Mouse (Mus musculus) intestine, postnatal 0 days (tissue): ENCODE data around the gene Klhl2. TPM values are rescaled to one million over a fixed set of nuclear protein-coding genes. Genes with fewer than 3 reads are reported as not detected.

ENCODE experiments used
- ATAC-seq: fragments of 200-750 bp; cut with Nextera tagmentation; 2 replicates; pipeline ENCODE4 v1.8.0; 2017; ENCODE audit warnings: mild to moderate bottlenecking, moderate TSS enrichment, moderate library complexity
- H3K27ac ChIP-seq: fragments of 300-500 bp; sonication (generic); 2 replicates; pipeline ENCODE4 v1.5.1; 2014; ENCODE audit warnings: mild to moderate bottlenecking, low read depth, low read length, moderate library complexity
- H3K27me3 ChIP-seq: fragments of 300-500 bp; sonication (generic); replicated peaks from 2 replicates; pipeline ENCODE4 v1.6.1; 2014; ENCODE audit warnings: low read length, mixed read lengths; ENCODE audit not compliant: control insufficient read depth, insufficient read depth
- H3K36me3 ChIP-seq: fragments of 300-500 bp; sonication (generic); 2 replicates; pipeline ENCODE4 v1.6.1; 2014; ENCODE audit warnings: mild to moderate bottlenecking, moderate library complexity; ENCODE audit not compliant: control insufficient read depth, insufficient read depth
- H3K4me1 ChIP-seq: fragments of 300-500 bp; sonication (generic); replicated peaks from 2 replicates; pipeline ENCODE4 v1.6.1; 2014; ENCODE audit warnings: antibody characterized with exemption, low read length, mixed read lengths; ENCODE audit not compliant: control insufficient read depth, insufficient read depth
- H3K4me2 ChIP-seq: fragments of 300-500 bp; sonication (generic); replicated peaks from 2 replicates; pipeline ENCODE4 v1.6.1; 2014; ENCODE audit warnings: low read depth, mild to moderate bottlenecking, moderate library complexity
- H3K4me3 ChIP-seq: fragments of 300-500 bp; sonication (generic); 2 replicates; pipeline ENCODE4 v1.5.1; 2014; ENCODE audit warnings: low read depth, low read length
- H3K9ac ChIP-seq: fragments of 300-500 bp; sonication (generic); 2 replicates; pipeline ENCODE4 v1.6.1; 2014; ENCODE audit warnings: mild to moderate bottlenecking, low read depth, low read length
- H3K9me3 ChIP-seq: fragments of 300-500 bp; sonication (generic); 2 replicates; pipeline ENCODE4 v1.6.1; 2016; ENCODE audit warnings: mixed run types; ENCODE audit not compliant: control insufficient read depth
- CTCF ChIP-seq: sonication (generic); IDR thresholded peaks from 2 replicates; pipeline ENCODE4 v1.5.1; 2016; ENCODE audit warnings: low read depth, mild to moderate bottlenecking, control low read depth, antibody characterized with exemption, moderate library complexity
- WGBS: fragments of 180-500 bp; shearing (Covaris S2); extraction: QIAGEN DNeasy Blood & Tissue Kit; methylation state at CpG from one replicate; pipeline ENCODE4 v1.1.7; 2014; 5-methylcytosine and 5-hydroxymethylcytosine counted together
- polyA plus RNA-seq: library from polyadenylated mRNA; unstranded; fragments of >200 nt; fragmentation: Nextera tagmentation; extraction: Ambion mirVana; gene quantifications from 2 replicates; pipeline ENCODE4 v1.2.1, GENCODE M21; 2015

Gene Klhl2
- polyA plus RNA-seq, 1 experiment from 2014 or later: 9.9 TPM

DNA sequence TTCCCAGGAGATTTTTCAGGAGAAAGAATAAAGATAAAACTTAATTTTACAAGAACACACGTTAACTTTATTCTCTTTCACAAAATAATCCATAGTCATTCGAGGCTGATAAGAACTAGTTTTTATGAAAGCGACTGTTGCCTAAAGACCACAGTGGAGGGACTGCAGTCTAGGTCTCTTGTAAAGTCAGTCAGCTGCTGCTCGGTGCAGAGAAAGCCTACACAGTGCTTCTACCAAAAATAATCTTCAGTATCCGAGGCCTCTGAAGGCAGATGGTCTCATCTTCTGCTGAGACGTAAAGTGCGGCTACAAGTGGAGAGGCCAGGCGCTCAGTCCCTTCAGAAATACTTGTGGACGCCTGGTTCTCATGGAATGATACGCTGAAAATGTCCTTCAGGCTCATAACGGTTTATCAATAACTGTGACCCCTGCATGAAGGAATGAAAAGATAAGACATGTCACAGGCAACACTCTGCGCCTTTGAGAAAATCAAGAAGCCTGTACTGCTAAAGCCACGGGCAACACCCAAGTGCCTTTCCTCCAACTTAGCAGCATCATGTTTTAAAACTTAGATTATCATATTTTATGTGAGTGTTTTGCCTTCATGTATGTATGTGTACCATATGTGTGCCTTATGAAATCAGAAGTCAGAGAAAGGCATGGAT, 109.1 kb downstream of the Klhl2 start:
- H3K4me2 ChIP-seq: no peak overlapping the region
- H3K9ac ChIP-seq: no peak overlapping the region
- no peak for ATAC-seq
- no peak for TF ChIP-seq CTCF
- H3K27ac ChIP-seq: no peak overlapping the region
- H3K9me3 ChIP-seq: no peaks in the 10 kb centered on the region
- H3K4me3 ChIP-seq: no peak overlapping the region
- 0 out of 2 replicates have a peak, but pooled peaks cover 4% of the 10 kb centered on the region for H3K4me1 ChIP-seq
- WGBS: 89% methylated on average over 13 of the region's 13 CpGs
- H3K27me3 ChIP-seq: no peaks in the 10 kb centered on the region
- peaks cover 5% of the 10 kb centered on the region; the same call in 1 of the 2 replicates for H3K36me3 ChIP-seq

DNA sequence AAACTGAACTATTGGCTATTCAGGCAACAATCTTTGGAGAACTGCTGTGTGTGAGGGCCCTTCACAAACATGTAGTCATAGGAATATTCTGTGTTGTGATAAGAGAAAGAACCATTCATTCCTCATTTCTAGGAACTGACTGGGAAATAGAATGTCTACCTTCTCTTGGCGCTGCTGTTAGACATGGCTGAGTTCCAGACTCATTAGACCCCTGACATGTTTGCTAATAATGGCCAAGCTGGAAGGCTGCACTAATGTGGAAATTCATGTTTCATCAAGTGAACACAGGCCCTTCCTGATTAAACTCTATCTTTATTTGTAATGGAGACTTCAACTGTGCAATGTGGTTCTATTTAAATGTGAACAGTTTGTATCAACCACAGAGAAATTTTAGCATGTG, 110.9 kb downstream of the Klhl2 start:
- TF ChIP-seq CTCF: no peak
- Histone ChIP-seq H3K27me3 (no peaks in the 10 kb centered on the region), H3K4me1 (0 out of 2 replicates have a peak, but pooled peaks cover 4% of the 10 kb centered on the region), H3K4me2 (no peak overlapping the region), H3K4me3 (no peak overlapping the region), H3K27ac (no peak overlapping the region), H3K36me3 (peaks cover 5% of the 10 kb centered on the region; the same call in 1 of the 2 replicates), H3K9ac (no peak overlapping the region), H3K9me3 (no peaks in the 10 kb centered on the region)
- WGBS: 73% methylated on average over 1 of the region's 1 CpGs
- ATAC-seq: no peak

DNA sequence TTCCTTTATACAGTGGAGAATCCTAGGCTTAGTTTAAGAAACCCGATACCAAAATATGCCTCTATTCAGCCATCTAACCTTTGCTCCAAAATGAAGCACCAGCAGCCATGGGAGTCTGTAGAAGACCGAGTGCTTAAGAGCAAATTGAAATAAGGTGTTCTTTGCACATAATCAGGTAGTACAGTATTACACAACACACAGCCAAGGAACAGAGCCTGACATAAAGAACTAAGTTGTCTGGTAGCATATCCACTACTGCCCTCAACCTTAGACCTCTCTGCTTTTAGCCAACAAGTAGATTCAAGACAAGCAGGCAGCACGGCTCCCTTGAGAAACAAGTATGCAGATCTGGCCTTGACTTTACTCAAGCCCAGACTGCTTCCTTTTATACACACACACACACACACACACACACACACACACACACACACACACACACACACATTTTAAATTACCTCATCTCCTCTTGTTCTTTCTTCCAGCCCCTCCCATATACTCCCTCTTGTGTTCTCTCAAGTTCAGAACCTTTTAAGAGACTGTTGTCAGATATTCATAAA, 113.0 kb downstream of the Klhl2 start:
- Histone ChIP-seq H3K4me2 (no peak overlapping the region), H3K27ac (no peak overlapping the region), H3K9me3 (no peaks in the 10 kb centered on the region), H3K36me3 (peaks cover 5% of the 10 kb centered on the region; the same call in 1 of the 2 replicates), H3K9ac (no peak overlapping the region), H3K4me1 (0 out of 2 replicates have a peak, but pooled peaks cover 8% of the 10 kb centered on the region), H3K27me3 (no peaks in the 10 kb centered on the region), H3K4me3 (no peak overlapping the region)
- no peak for ATAC-seq
- 65% methylated on average over 3 of the region's 3 CpGs for WGBS
- no peak for TF ChIP-seq CTCF

DNA sequence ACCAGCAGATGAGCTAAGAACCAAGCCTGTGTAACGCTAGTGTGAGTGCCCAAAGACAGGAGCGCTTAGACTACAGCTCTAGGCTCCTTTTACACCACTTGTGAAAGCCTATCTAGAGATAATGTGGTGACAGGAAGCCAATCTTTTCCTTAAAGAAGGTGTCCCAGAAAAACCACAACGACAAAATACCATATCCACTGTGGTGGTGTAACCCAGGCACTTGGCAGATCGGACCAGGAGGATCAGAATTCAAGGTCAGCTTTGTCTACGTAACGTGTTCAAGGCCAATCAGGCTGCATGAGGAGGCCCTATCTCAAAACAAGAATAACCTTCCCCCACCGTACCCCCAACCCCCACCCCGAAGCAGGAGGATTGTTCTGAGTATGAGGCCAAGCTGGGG, 114.7 kb downstream of the Klhl2 start:
- TF ChIP-seq CTCF: no peak
- WGBS: 75% methylated on average over 8 of the region's 8 CpGs
- 0 out of 2 replicates have a peak, but pooled peaks cover 8% of the 10 kb centered on the region for H3K4me1 ChIP-seq

DNA sequence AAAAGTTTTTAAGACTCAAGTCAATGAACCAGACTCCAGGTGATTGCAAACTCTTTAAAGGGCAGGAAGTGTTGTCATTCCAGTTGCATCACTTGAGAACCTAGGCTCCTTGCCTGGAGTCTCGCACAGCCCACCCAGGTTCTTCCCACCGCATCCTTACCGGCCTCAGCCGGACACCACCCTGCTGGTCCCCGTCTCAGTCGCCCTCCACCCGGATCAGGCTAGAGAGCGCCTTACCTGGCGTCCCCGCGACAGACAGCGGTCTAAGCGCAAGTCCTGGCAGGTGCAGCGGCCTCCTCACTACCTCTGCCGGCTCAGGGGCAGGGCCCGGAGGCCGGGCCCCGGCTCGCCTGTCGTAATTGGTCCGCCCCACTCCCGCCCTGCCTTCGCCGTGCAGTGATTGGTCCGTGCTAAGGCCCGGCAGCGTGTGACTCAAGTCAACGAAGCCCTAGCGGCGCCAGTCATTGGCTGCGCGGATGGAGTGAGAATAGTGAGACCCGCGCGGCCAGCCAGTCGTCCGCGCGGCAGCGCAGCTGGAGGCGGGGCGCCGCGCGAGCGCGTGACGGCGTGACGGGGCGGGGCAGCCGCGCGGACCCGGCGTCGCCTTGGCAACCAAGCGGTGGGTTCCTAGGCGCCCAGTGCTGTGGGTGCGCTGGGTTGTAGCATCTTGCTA, 116.4 kb downstream of the Klhl2 start, which contains the start of gene Msmo1:
Gene Msmo1 (minus strand): TSS at position 522 of the 673 bp plus-strand sequence.
- Histone ChIP-seq H3K9ac (peak within 1 kb of the TSS; percentile 60), H3K4me3 (peak within 1 kb of the TSS; percentile 80), H3K27ac (peak within 1 kb of the TSS; percentile 68), H3K27me3 (no peaks in the 10 kb centered on the region), H3K9me3 (no peaks in the 10 kb centered on the region), H3K4me1 (0 out of 2 replicates have a peak, but pooled peaks cover 12% of the 10 kb centered on the region), H3K36me3 (peaks cover 10% of the 10 kb centered on the region), H3K4me2 (peak within 1 kb of the TSS; percentile 80)
- under 1% methylated on average over 60 of the region's 60 CpGs for WGBS
- ATAC-seq: peak; percentile 100
- TF ChIP-seq CTCF: 0 out of 2 replicates have a peak, but pooled peaks have one; percentile 1

More for the DNA sequence above, 114.7 kb downstream of the Klhl2 start:
- Histone ChIP-seq H3K27me3 (no peaks in the 10 kb centered on the region), H3K9me3 (no peaks in the 10 kb centered on the region), H3K9ac (no peak overlapping the region), H3K27ac (no peak overlapping the region; the same call in 1 of the 2 replicates), H3K4me2 (no peak overlapping the region), H3K4me3 (no peak overlapping the region), H3K36me3 (peaks cover 7% of the 10 kb centered on the region)
- no peak for ATAC-seq

DNA sequence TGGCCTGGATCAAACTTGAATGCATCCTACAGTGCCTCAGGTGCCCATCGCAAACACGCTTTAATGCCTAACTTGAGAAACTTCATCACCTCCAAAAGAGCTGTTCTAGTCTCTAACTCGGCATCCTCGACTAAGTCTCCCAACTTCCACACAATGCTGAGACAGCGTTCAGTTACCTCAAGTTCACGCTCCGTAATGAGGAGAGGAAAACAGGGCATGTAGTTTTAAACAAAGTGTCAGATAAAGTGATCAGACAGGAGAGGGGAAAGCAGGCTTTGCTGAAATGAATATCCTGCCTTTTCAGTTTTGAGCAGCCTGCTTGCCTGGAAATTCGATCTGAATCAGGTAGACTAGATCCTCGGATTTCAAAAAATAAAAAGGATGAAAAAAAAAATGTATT, 117.2 kb downstream of the Klhl2 start:
- no peak for ATAC-seq
- Histone ChIP-seq H3K36me3 (peaks cover 11% of the 10 kb centered on the region), H3K27ac (no peak overlapping the region), H3K4me2 (peak overlapping the region; percentile 80), H3K9ac (peak overlapping the region; percentile 60), H3K4me3 (peak overlapping the region; percentile 80), H3K27me3 (no peaks in the 10 kb centered on the region), H3K4me1 (0 out of 2 replicates have a peak, but pooled peaks cover 12% of the 10 kb centered on the region), H3K9me3 (no peaks in the 10 kb centered on the region)
- no peak for TF ChIP-seq CTCF
- WGBS: 5% methylated on average over 9 of the region's 9 CpGs
